Comparison of ENCODE assay signal across 20 mouse cellular contexts in genomic region chr13:43961987-43962386, GRCm38 (mm10).
DNase-seq lines count a peak whose midpoint lies in the region; ATAC-seq and TF ChIP-seq lines count a peak whose summit lies in the region.
"Had no signal": no experiment of that assay in that cellular context is flagged by ENCODE, and none has a peak within 500 bp of the region (broad histone marks: within the 10 kb centered on the region; RNA-seq: fewer than 3 reads in every experiment).

No protein-coding gene starts in this region.

- TF ChIP-seq POLR2A in thymus, adult 2 months (IDR thresholded peaks at IDR 0.05; ENCODE audit: control insufficient read depth, extremely low read depth, insufficient read depth, low read length, poor library complexity): no peak

- peak; percentile 57 for ATAC-seq in megakaryocyte progenitor cell, adult 5-6 weeks (replicated peaks; ENCODE audit: poor library complexity)
- ATAC-seq in hindbrain, embryonic 11.5 days (ENCODE audit: low FRiP score): no peak
- ATAC-seq: forebrain, postnatal 0 days; intestine, embryonic 15.5 days; lung, postnatal 0 days; midbrain, embryonic 16.5 days had no signal

- H3K4me1 ChIP-seq in thymus, adult 2 months (replicated peaks; ENCODE audit: control insufficient read depth, insufficient read depth, low read length): peaks cover 31% of the 10 kb centered on the region
- no peaks in the 10 kb centered on the region for H3K4me1 ChIP-seq in hindbrain, embryonic 11.5 days (replicated peaks; ENCODE audit: control insufficient read depth, insufficient read depth, low read length)
- H3K4me1 ChIP-seq: intestine, embryonic 15.5 days had no signal

- H3K27me3 ChIP-seq in thymus, adult 2 months (ENCODE audit: control insufficient read depth, insufficient read depth, low read length): no peaks in the 10 kb centered on the region
- no peaks in the 10 kb centered on the region for H3K27me3 ChIP-seq in hindbrain, embryonic 11.5 days (ENCODE audit: control insufficient read depth, insufficient read depth, low read length)
- H3K27me3 ChIP-seq: embryonic facial prominence, embryonic 15.5 days; hindbrain, embryonic 15.5 days; intestine, embryonic 15.5 days had no signal

- TF ChIP-seq CTCF in thymus, adult 2 months (IDR thresholded peaks at IDR 0.05; ENCODE audit: borderline replicate concordance, control insufficient read depth, extremely low read depth, insufficient read depth, low read length, poor library complexity): no peak

- no peaks in the 10 kb centered on the region for H3K9me3 ChIP-seq in hindbrain, embryonic 11.5 days (ENCODE audit: control insufficient read depth, low read length)
- H3K9me3 ChIP-seq: embryonic facial prominence, embryonic 15.5 days; hindbrain, embryonic 15.5 days; intestine, embryonic 15.5 days; limb, embryonic 13.5 days had no signal

- no peaks in the 10 kb centered on the region for H3K36me3 ChIP-seq in thymus, adult 2 months (ENCODE audit: control insufficient read depth, insufficient read depth, low read length)
- H3K36me3 ChIP-seq in hindbrain, embryonic 11.5 days (ENCODE audit: control insufficient read depth, insufficient read depth, low read length): no peaks in the 10 kb centered on the region
- H3K36me3 ChIP-seq: embryonic facial prominence, embryonic 15.5 days; hindbrain, embryonic 15.5 days; intestine, embryonic 15.5 days; limb, embryonic 13.5 days had no signal

- peak; percentile 47 to 51 for DNase-seq in spleen, adult 18-20 months
- no peak for DNase-seq in spleen, adult 12 weeks (ENCODE audit: low spot score)
- peak; percentile 61 for DNase-seq in thymus, adult 2 months
- DNase-seq in ovary, postnatal 36 days (ENCODE audit: low spot score): no peak
- DNase-seq in hindbrain, embryonic 11.5 days (ENCODE audit: low spot score): no peak
- DNase-seq in cerebellum, adult 11-12 months: no peak
- DNase-seq: cerebellum, adult 9-10 months; forebrain, postnatal 0 days; heart, postnatal 36 days; kidney, adult 9 months; kidney, postnatal 36 days; retina, postnatal 1 day had no signal

- H3K4me3 ChIP-seq in thymus, adult 2 months (ENCODE audit: control insufficient read depth, insufficient read depth, low read length): no peak overlapping the region
- H3K4me3 ChIP-seq in hindbrain, embryonic 11.5 days (ENCODE audit: low read depth, low read length): no peak overlapping the region
- H3K4me3 ChIP-seq: embryonic facial prominence, embryonic 15.5 days; hindbrain, embryonic 15.5 days; intestine, embryonic 15.5 days; limb, embryonic 13.5 days had no signal

- no peak overlapping the region for H3K4me2 ChIP-seq in hindbrain, embryonic 11.5 days (replicated peaks; ENCODE audit: low read depth, low read length)
- H3K4me2 ChIP-seq: embryonic facial prominence, embryonic 15.5 days; hindbrain, embryonic 15.5 days; intestine, embryonic 15.5 days; limb, embryonic 13.5 days had no signal

- H3K27ac ChIP-seq in thymus, adult 2 months (ENCODE audit: control insufficient read depth, insufficient read depth, low read length): peak overlapping the region; percentile 90
- no peak overlapping the region for H3K27ac ChIP-seq in hindbrain, embryonic 11.5 days (ENCODE audit: low read depth, low read length)
- H3K27ac ChIP-seq: embryonic facial prominence, embryonic 15.5 days; hindbrain, embryonic 15.5 days; intestine, embryonic 15.5 days; limb, embryonic 13.5 days; liver, embryonic 14.5 days had no signal

- WGBS in thymus, adult 2 months: 27% methylated on average over 3 of the region's 3 CpGs
- WGBS in hindbrain, embryonic 11.5 days: 87% methylated on average over 3 of the region's 3 CpGs

- H3K9ac ChIP-seq in hindbrain, embryonic 11.5 days (ENCODE audit: low read depth, low read length): no peak overlapping the region
- H3K9ac ChIP-seq: embryonic facial prominence, embryonic 15.5 days; forebrain, postnatal 0 days; hindbrain, embryonic 15.5 days; intestine, embryonic 15.5 days; limb, embryonic 13.5 days; liver, embryonic 14.5 days had no signal

Comparison
In these comparisons a context has a peak if more than half of its experiments do, and no peak if none do; other contexts are left out.
1. DNase-seq: peak in spleen, adult 18-20 months (2 of 2) and thymus, adult 2 months (single experiment); none in spleen, adult 12 weeks (single experiment), ovary, postnatal 36 days (single experiment), hindbrain, embryonic 11.5 days (single experiment) and cerebellum, adult 11-12 months (single experiment).